Mouse (Mus musculus): ENCODE results near the gene B3glct.

- TF ChIP-seq CTCF (IDR thresholded peaks at IDR 0.05; ENCODE audit: extremely low read depth, insufficient read length, insufficient replicate concordance, low read depth, low read length): no peak
- TF ChIP-seq POLR2A (IDR thresholded peaks at IDR 0.05; ENCODE audit: low read depth, low read length): peak; percentile 86
Measured at GRCm38 (mm10) chr5:149636075-149636920, 41.7 kb upstream of the B3glct start, which contains the start of gene Hsph1.

All from small intestine, adult 2 months (tissue).